24 mouse cellular contexts compared by ENCODE assay signal in genomic region chr6:125217899-125218298, GRCm38 (mm10). TPM values are rescaled to one million over a fixed set of nuclear protein-coding genes. Genes with fewer than 3 reads are reported as not detected.
A peak's percentile ranks its signal among the peaks of the same experiment; 100 is the strongest.
DNase-seq lines count a peak whose midpoint lies in the region; TF ChIP-seq lines count a peak whose summit lies in the region.
"Had no signal": no experiment of that assay in that cellular context is flagged by ENCODE, and none has a peak within 500 bp of the region (broad histone marks: within the 10 kb centered on the region; RNA-seq: fewer than 3 reads in every experiment).

No protein-coding gene starts in this region.

- peak; percentile 55 for DNase-seq in cerebellum, adult 9-10 months
- no peak for DNase-seq in cerebellum, postnatal 14 days
- DNase-seq in layer of hippocampus, adult 2 months (ENCODE audit: low spot score in 2 of 2) = no peak
- DNase-seq in layer of hippocampus, adult 8-10 months (ENCODE audit: low spot score in 2 of 2) = no peak
- DNase-seq in left cerebral cortex, postnatal 36 days (ENCODE audit: low spot score in 2 of 2) = peak; percentile 34 to 40
- no peak for DNase-seq in left cerebral cortex, postnatal 4 days
- DNase-seq in brain, adult 2 months (ENCODE audit: low read depth, low spot score) = peak; percentile 47
- DNase-seq: adrenal gland, postnatal 25 days; B cell, adult 2 months; cerebellum, postnatal 10 days; gastrocnemius, postnatal 10 days; gastrocnemius, postnatal 36 days; heart, adult 2 months; heart, postnatal 14 days; heart, postnatal 4 days had no signal

- intact Hi-C loops in left cerebral cortex, postnatal 36 days (cut with DNase I) = loop anchor here (2.0 kb wide), 1 partner anchor 53 kb away; no protein-coding TSS in a partner anchor
- intact Hi-C loops in left cerebral cortex, postnatal 4 days (cut with DNase I) = loop anchor here (5.0 kb wide), 1 partner anchor 54 kb away; no protein-coding TSS in a partner anchor

- no peak for TF ChIP-seq CTCF in layer of hippocampus, adult 2 months (conservative IDR thresholded peaks at IDR 0.05)

- peak overlapping the region; percentile 59; the same call in 1 of the 2 replicates for H3K27ac ChIP-seq in layer of hippocampus, adult 2 months
- H3K27ac ChIP-seq: embryonic facial prominence, embryonic 12.5 days; embryonic facial prominence, embryonic 15.5 days; forebrain, embryonic 12.5 days; forebrain, embryonic 15.5 days; heart, adult 2 months; heart, embryonic 10.5 days; heart, embryonic 13.5 days; hindbrain, embryonic 14.5 days; hindbrain, postnatal 0 days had no signal

- H3K4me3 ChIP-seq in layer of hippocampus, adult 2 months = peak overlapping the region; percentile 24
- H3K4me3 ChIP-seq: embryonic facial prominence, embryonic 12.5 days; embryonic facial prominence, embryonic 15.5 days; forebrain, embryonic 12.5 days; forebrain, embryonic 15.5 days; heart, adult 2 months; heart, embryonic 10.5 days; heart, embryonic 13.5 days had no signal

RNA-seq across cellular contexts. Expression of gene Vamp1, which starts 2.5 kb away (rescaled TPM):
- 10 to 100 TPM; 83.5 to 83.6 TPM for total RNA-seq in layer of hippocampus, adult 2 months (2021)
- 100 to 1,000 TPM in 1 of 4 experiments, 10 to 100 TPM in 3; 80.8 to 101 (median 90.5) TPM for total RNA-seq in layer of hippocampus, adult 8-10 months (2022)
- total RNA-seq in left cerebral cortex, postnatal 36 days (2021) = 100 to 1,000 TPM; 101 to 114 TPM
- total RNA-seq in left cerebral cortex, postnatal 4 days (2021) = 10 to 100 TPM in 1 of 2 experiments, 1 to 10 TPM in 1; 7.0 to 10.2 TPM

RNA-seq across cellular contexts. Expression of gene Tapbpl, which starts 13.8 kb away (rescaled TPM):
- 1 to 10 TPM; 3.2 to 4.2 TPM for total RNA-seq in layer of hippocampus, adult 2 months (2021)
- 1 to 10 TPM; 4.0 to 6.8 (median 5.0) TPM for total RNA-seq in layer of hippocampus, adult 8-10 months (2022)
- 1 to 10 TPM; 3.7 to 4.9 TPM for total RNA-seq in left cerebral cortex, postnatal 36 days (2021)
- total RNA-seq in left cerebral cortex, postnatal 4 days (2021) = 1 to 10 TPM; 1.7 to 1.9 TPM

RNA-seq across cellular contexts. Expression of gene Cd27, which starts 18.9 kb away (rescaled TPM):
- total RNA-seq in layer of hippocampus, adult 2 months (2021) = not detected
- total RNA-seq in layer of hippocampus, adult 8-10 months (2022) = not detected
- not detected for total RNA-seq in left cerebral cortex, postnatal 36 days (2021)
- not detected for total RNA-seq in left cerebral cortex, postnatal 4 days (2021)
- total RNA-seq: CH12.LX; hindbrain, postnatal 0 days had no signal

RNA-seq across cellular contexts. Expression of gene Mrpl51, which starts 26.3 kb away (rescaled TPM):
- 10 to 100 TPM; 70.8 to 75.3 TPM for total RNA-seq in layer of hippocampus, adult 2 months (2021)
- total RNA-seq in layer of hippocampus, adult 8-10 months (2022) = 10 to 100 TPM; 63.7 to 67.8 (median 64.6) TPM
- total RNA-seq in left cerebral cortex, postnatal 36 days (2021) = 10 to 100 TPM; 63.3 to 66.1 TPM
- total RNA-seq in left cerebral cortex, postnatal 4 days (2021) = 10 to 100 TPM; 67.7 to 72.7 TPM

RNA-seq across cellular contexts. Expression of gene Ncapd2, which starts 26.4 kb away (rescaled TPM):
- 10 to 100 TPM; 24.3 to 28.5 TPM for total RNA-seq in layer of hippocampus, adult 2 months (2021)
- total RNA-seq in layer of hippocampus, adult 8-10 months (2022) = 10 to 100 TPM; 21.7 to 33.4 (median 23.7) TPM
- total RNA-seq in left cerebral cortex, postnatal 36 days (2021) = 10 to 100 TPM; 24.2 to 30.2 TPM
- 10 to 100 TPM; 44.9 to 51.4 TPM for total RNA-seq in left cerebral cortex, postnatal 4 days (2021)

Comparison
In these comparisons a context has a peak if more than half of its experiments do, and no peak if none do; other contexts are left out.
1. DNase-seq: peak in cerebellum, adult 9-10 months (single experiment), left cerebral cortex, postnatal 36 days (2 of 2) and brain, adult 2 months (single experiment); none in cerebellum, postnatal 14 days (0 of 2), layer of hippocampus, adult 2 months (0 of 2), layer of hippocampus, adult 8-10 months (0 of 2) and left cerebral cortex, postnatal 4 days (single experiment).
2. RNA of gene Vamp1, which starts 2.5 kb away (total RNA-seq): 101 to 114 TPM in left cerebral cortex, postnatal 36 days, 80.8 to 101 TPM in layer of hippocampus, adult 8-10 months and 83.5 to 83.6 TPM in layer of hippocampus, adult 2 months; 7.0 to 10.2 TPM in left cerebral cortex, postnatal 4 days; every median in the first group is over 4 times any median in the second.